Mouse (Mus musculus) heart, adult 11 months (tissue): ENCODE results near the gene Iqca.

ENCODE experiments used
- DNase-seq: peaks from one replicate; pipeline ENCODE4 v3.0.0; 2022

Iqca gene

GRCm38 (mm10) chr1:90153099-90153744, at the start of gene Iqca:
Gene Iqca, minus strand, starts transcription at chr1:90153401.
- DNase-seq = peak; percentile 97

DNA sequence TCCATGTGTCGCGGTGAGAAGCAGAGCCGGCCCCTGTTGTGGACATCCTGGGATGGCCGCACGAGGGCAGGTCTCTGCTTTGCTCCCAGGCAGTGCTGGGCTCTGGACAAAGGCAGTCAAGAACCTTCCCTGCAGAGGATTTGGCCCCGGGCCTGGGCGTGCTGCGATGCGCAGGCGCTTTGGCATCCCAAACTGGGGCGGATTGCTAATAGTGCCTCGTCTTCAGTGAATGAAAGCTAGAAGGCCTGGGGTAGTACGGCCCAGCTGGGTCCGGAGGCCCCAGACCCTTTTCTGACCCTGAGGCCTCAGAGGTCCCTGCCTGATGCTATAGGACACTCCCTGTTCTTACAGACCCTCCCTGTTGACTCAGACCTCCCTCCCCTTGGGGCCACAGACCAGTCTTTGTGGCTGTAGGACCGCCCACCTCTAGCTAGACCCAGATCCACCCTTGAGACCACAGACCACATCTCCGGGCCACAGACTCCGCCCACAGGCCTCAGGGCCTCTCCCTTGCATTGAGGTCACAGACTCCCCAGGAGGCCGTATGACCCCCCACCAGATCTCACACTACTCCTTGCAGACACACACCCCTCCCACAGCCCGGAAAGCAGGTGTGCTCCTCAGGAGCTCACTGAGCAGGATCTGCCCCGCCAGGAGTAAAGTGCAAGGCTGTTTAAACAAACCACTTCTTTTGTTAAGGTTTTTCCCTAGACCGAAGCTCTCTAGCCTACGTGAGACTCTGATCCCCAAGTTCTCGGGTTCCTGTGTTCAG, 49.2 kb upstream of the Iqca start:
- peak; percentile 99 for DNase-seq

GRCm38 (mm10) chr1:90201655-90202054, 48.5 kb upstream of the Iqca start:
- peak; percentile 91 for DNase-seq

GRCm38 (mm10) chr1:90201246-90201645, 48.0 kb upstream of the Iqca start:
- DNase-seq = peak; percentile 97

GRCm38 (mm10) chr1:90189046-90189445, 35.8 kb upstream of the Iqca start:
- no peak for DNase-seq

DNA sequence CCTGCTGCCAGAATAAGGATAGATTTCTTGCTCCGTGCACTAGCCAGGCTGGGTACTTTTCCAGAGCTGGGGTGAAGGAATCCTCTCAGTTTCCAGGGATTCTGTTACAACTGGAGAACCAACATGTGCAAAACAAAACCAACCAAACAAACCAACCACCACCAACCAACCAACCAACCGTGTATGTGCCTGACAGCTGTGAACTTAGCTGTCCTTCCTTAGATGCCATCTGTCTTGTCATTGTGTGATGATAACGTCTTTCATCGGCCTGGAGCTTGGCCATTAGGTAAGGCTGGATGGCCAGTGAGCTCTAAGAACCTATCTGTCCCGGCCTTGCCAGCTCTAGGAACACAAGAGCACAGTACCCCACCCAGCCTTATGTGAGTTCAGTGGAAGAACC, 33.7 kb upstream of the Iqca start:
- DNase-seq = no peak

DNA sequence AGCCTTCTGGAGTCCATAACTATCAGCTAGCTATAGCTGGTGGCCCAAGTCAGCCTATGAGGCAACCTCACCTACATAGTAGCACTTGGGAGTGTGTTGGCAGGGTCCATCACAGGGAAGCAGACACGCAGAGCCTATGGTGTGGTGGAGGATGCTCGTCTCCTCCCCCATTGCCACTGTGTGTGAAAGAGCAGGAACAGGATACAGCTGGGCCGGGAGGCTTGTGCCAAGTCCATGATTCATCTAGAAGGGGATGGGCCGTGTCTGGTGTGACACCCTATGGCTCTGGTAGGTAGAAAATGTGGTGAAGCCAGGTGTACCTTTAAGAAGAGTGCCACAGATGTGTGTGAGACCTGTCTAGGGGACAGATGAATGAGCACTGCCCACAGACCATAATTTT, 33.0 kb upstream of the Iqca start:
- DNase-seq = peak; percentile 94

DNA sequence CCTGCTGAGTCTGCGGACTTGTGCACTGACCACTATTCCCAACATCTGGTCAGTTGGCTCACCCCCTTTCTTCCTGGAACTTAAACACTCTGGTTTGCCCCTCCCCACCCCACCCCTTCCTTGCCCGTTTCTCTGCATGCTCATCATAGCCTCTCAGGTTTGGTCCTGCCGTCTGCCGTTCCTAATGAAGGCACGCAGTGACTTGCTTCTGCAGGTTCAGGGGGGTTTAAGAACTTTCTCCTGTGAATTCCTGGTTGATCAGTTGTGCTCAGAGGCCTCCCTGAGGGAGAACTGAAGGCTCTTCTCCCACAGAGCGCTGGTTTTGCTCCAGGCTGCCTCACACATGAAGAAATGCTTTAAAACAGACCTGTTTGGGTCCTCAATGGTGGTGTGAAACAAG, 30.4 kb upstream of the Iqca start:
- no peak for DNase-seq

- no peak for DNase-seq
Observed at GRCm38 (mm10) chr1:90182521-90182920, 29.3 kb upstream of the Iqca start.

- DNase-seq = no peak
Observed at GRCm38 (mm10) chr1:90180966-90181699, 27.9 kb upstream of the Iqca start.

- DNase-seq = no peak
Observed at GRCm38 (mm10) chr1:90180479-90180878, 27.3 kb upstream of the Iqca start.

GRCm38 (mm10) chr1:90177978-90178377, 24.8 kb upstream of the Iqca start:
- DNase-seq = no peak

GRCm38 (mm10) chr1:90177565-90177964, 24.4 kb upstream of the Iqca start:
- no peak for DNase-seq

DNA sequence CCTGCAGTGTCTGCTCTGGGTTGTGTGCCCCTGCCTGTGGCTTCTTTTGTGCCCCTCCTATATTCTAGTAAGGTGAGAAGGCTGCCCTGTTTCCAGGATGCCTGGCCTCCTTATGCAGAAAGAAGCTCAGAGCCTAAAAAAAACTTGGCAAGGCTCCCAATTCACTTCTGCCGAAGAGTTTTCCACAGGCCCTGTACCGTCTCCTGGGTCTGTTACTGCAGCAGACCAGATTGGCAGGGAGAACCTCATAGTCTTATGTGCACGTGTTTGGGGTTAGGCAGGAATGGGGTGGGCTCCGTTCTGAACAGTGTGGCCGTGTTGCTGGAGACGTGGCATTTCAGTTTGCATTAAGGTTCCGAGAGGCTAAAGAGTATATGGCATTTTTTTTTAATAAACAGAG, 23.0 kb upstream of the Iqca start:
- DNase-seq = no peak

DNA sequence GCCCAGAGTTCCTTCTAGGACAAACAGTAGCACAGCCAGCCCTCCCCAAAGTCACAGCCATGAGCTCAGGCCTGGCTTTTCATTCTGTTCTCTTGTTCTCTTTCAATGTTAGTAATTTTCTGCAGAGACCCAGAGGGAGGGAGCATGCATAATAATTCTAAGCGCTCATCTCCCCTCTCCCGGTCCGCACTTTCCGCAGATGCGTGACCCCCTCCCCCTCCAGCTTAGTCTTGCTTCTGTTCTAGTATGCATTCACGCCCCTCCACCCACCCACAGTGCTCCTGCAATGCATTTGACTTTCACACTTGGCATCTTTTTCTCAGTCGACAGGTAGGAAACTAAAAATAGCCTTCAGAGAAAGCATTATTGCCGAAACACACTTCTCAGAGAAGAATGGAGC, 21.1 kb upstream of the Iqca start:
- DNase-seq = no peak

- DNase-seq = no peak
Observed at GRCm38 (mm10) chr1:90164319-90164718, 11.1 kb upstream of the Iqca start.

DNA sequence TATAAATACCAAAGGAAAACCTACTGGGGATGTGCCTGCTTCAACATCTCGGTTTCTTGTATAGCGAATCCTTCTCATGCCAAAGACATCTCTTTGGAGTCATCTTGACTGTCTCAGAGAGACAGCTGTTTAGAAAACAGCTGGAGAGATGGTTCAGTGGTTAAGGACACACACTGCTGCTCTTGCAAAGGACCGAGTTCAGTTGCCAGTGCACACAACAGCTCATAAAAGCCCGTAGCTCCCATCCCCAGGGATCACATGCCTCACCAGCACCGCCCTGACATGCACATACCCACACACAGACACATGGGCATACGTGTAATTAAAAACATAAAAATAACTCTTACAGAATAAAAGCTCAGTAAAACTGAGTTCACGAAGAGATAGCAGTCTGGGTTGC, 10.0 kb upstream of the Iqca start:
- no peak for DNase-seq

- DNase-seq = peak; percentile 96
Observed at GRCm38 (mm10) chr1:90162379-90162857, 9.2 kb upstream of the Iqca start.

DNA sequence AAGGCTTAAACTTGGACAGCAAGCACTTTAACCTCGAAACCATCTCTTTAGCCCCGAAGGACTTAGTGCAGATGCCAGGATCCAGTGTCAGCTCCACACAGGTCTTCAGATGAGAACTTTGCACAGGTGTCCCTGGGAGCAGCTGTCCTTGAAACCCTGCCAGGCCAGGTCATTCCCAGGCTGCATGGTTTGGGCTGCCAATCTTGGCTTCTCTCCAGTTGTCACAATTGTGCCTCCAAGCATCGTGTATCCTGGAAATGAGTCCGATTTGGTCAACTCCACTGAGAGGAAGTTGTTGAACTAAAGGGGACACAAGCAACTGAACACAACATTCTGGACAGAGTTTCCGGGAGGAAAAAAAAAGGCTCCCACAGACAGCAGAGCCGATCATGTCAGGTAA, 8.4 kb upstream of the Iqca start:
- DNase-seq = peak; percentile 97

- DNase-seq = no peak
Observed at GRCm38 (mm10) chr1:90159927-90160326, 6.7 kb upstream of the Iqca start.

GRCm38 (mm10) chr1:90156589-90156988, 3.4 kb upstream of the Iqca start:
- no peak for DNase-seq

GRCm38 (mm10) chr1:90153787-90154186, 586 bp upstream of the Iqca start:
- no peak for DNase-seq

DNA sequence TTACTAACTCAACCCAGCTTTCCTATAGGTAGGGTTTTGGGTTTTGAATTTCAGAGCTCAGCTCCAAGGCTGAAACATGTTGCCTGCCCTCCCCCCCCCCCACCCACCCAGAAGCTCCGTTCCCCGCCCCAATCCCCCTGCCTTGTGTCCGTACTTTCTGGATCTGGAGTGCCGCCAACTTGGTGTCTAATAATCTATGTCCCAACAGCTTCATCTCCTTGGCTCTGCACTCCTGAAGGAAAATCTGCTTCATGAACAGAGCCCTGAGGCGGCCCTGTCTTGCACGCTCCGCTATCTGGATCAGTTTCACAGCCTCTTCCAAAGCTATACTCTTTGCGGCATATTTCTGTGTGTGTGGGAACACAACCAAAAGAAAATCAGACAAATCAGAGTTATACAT, 13.5 kb downstream of the Iqca start:
- DNase-seq = no peak

DNA sequence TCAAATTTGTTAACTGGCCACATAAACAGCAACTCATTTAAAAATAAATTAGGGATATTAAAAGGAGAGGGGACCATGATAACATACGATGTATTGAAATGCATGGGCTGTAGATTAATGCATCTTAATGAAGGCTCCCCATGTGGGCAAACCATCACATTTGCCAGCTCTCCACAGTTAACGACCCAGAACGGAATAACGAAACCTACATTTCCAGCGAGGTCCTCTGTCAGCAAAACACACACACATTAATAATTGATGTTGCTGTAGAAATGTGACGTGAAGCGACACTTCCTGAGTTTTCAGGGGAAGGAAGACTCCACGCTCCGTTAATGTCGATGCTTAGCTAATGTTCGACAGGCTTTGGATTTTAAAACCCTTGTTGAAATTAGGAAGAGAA, 20.8 kb downstream of the Iqca start:
- no peak for DNase-seq
